Mouse (Mus musculus) heart, postnatal 0 days (tissue): ENCODE results near the gene Dnajb11.

Experiments
- CTCF ChIP-seq: IDR thresholded peaks from 2 replicates; pipeline ENCODE4 v1.5.1; 2016; ENCODE audit warnings: antibody characterized with exemption, control low read depth, low read depth
- EP300 ChIP-seq: IDR thresholded peaks from 2 replicates; pipeline ENCODE4 v1.6.1; 2016; ENCODE audit warnings: antibody characterized with exemption, low read depth

DNA sequence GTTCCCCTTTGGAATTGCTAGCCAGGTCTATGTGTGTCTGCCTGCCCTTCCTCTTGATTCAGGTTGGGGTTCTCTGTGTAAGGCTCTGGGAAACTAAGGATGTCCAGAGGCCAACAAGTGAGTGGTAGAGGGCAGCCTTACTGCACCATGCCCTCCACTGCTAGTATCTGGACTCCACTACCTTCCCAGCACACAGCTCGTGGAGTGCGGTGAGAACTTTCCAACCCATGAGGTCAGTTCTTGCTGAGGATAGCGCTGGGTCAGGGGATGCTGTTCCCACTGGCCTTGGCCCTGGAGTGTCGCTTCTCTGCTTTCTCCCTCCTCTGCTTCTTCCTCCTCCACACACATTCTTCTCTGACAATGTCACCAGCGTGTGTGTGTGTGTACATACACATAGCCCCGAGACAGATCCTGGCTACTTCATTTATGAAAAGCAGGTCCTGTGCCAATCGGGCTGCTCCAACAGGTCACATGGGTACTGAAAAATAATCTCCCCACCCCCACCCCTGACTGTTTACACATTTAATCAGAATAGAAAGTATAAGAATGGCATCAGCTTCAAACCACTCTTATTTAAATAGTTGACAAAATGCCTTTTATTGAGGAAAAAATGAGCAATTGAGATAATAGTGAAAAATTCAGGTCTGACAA is 22.4 kb downstream of the Dnajb11 start:
- no peak for TF ChIP-seq CTCF
- no peak for TF ChIP-seq EP300
